Mouse (Mus musculus): Measurements from ENCODE around the gene Ckmt2.
A peak's percentile ranks its signal among the peaks of the same experiment; 100 is the strongest.

Gene Ckmt2

GRCm38 (mm10) chr13:91876741-91877349, at the start of gene Ckmt2:
Gene Ckmt2 (minus strand): TSS chr13:91876885.
- DNase-seq, result peak; percentile 9

GRCm38 (mm10) chr13:91921010-91921409, 44.3 kb upstream of the Ckmt2 start:
- DNase-seq, result no peak

GRCm38 (mm10) chr13:91918764-91919163, 42.1 kb upstream of the Ckmt2 start:
- peak; percentile 8 for DNase-seq

- DNase-seq, result no peak
These were observed 41.1 kb upstream of the Ckmt2 start for GRCm38 (mm10) chr13:91917835-91918234.

GRCm38 (mm10) chr13:91916308-91916707, 39.6 kb upstream of the Ckmt2 start:
- DNase-seq, result no peak

- no peak for DNase-seq
These were observed 39.0 kb upstream of the Ckmt2 start for GRCm38 (mm10) chr13:91915582-91916239.

- no peak for DNase-seq
These were observed 38.5 kb upstream of the Ckmt2 start for GRCm38 (mm10) chr13:91915192-91915581.

- peak; percentile 15 for DNase-seq
These were observed 35.0 kb upstream of the Ckmt2 start for GRCm38 (mm10) chr13:91911652-91912051.

GRCm38 (mm10) chr13:91911211-91911610, 34.5 kb upstream of the Ckmt2 start:
- peak; percentile 3 for DNase-seq

- peak; percentile 74 for DNase-seq
These were observed 31.7 kb upstream of the Ckmt2 start for GRCm38 (mm10) chr13:91908202-91908980.

- no peak for DNase-seq
These were observed 29.7 kb upstream of the Ckmt2 start for GRCm38 (mm10) chr13:91906338-91906737.

GRCm38 (mm10) chr13:91896476-91896875, 19.8 kb upstream of the Ckmt2 start:
- DNase-seq, result no peak

- no peak for DNase-seq
These were observed 16.4 kb upstream of the Ckmt2 start for GRCm38 (mm10) chr13:91893132-91893531.

- DNase-seq, result no peak
These were observed 13.4 kb upstream of the Ckmt2 start for GRCm38 (mm10) chr13:91890031-91890619.

- no peak for DNase-seq
These were observed 8.2 kb upstream of the Ckmt2 start for GRCm38 (mm10) chr13:91884714-91885386.

- DNase-seq, result peak; percentile 52
These were observed 5.3 kb upstream of the Ckmt2 start for GRCm38 (mm10) chr13:91881837-91882480.

- DNase-seq, result no peak
These were observed 3.6 kb upstream of the Ckmt2 start for GRCm38 (mm10) chr13:91880256-91880655.

GRCm38 (mm10) chr13:91877996-91878395, 1.3 kb upstream of the Ckmt2 start:
- no peak for DNase-seq

- DNase-seq, result no peak
These were observed 665 bp upstream of the Ckmt2 start for GRCm38 (mm10) chr13:91877350-91877749.

- DNase-seq, result no peak
These were observed 1.1 kb downstream of the Ckmt2 start for GRCm38 (mm10) chr13:91875581-91875980.

- DNase-seq, result no peak
These were observed 2.1 kb downstream of the Ckmt2 start for GRCm38 (mm10) chr13:91874565-91874964.

GRCm38 (mm10) chr13:91873734-91874329, 2.9 kb downstream of the Ckmt2 start:
- DNase-seq, result no peak
